Mouse (Mus musculus) heart, adult 2 months (tissue): ENCODE measurements around the gene Brpf3. TPM values are rescaled to one million over a fixed set of nuclear protein-coding genes. Genes with fewer than 3 reads are reported as not detected.
A peak's percentile ranks its signal among the peaks of the same experiment; 100 is the strongest.

Experiments
- DNase-seq, 2 experiments: peaks; one replicate each; pipeline ENCODE4 v3.0.0; 2021
- H3K27ac ChIP-seq: fragments of 200-600 bp; 2 replicates; pipeline ENCODE4 v1.8.1; 2022
- H3K27me3 ChIP-seq: fragments of 200-500 bp; 2 replicates; pipeline ENCODE4 v1.6.1; 2012; ENCODE audit warnings: mild to moderate bottlenecking, low read length, inconsistent platforms, mixed read lengths; ENCODE audit not compliant: control insufficient read depth, insufficient read depth
- H3K36me3 ChIP-seq: fragments of 200-500 bp; 2 replicates; pipeline ENCODE4 v1.6.1; 2012; ENCODE audit warnings: low read length, inconsistent platforms; ENCODE audit not compliant: control insufficient read depth, insufficient read depth
- H3K4me1 ChIP-seq: fragments of 200-500 bp; 2 replicates; pipeline ENCODE4 v1.6.1; 2011; ENCODE audit warnings: low read length; ENCODE audit not compliant: control insufficient read depth, insufficient read depth
- H3K4me3 ChIP-seq: fragments of 200-600 bp; 2 replicates; pipeline ENCODE4 v1.8.1; 2022
- H3K79me2 ChIP-seq: fragments of 200-500 bp; replicated peaks from 2 replicates; pipeline ENCODE4 v1.6.1; 2012; ENCODE audit warnings: mild to moderate bottlenecking, inconsistent platforms, low read length, moderate library complexity, mixed read lengths; ENCODE audit not compliant: control insufficient read depth, insufficient read depth
- H3K9ac ChIP-seq: fragments of 200-500 bp; 2 replicates; pipeline ENCODE4 v1.6.1; 2012; ENCODE audit warnings: low read depth, mild to moderate bottlenecking, control low read depth, inconsistent platforms, low read length, mixed read lengths
- CTCF ChIP-seq: fragments of 200-600 bp; IDR thresholded peaks from 2 replicates; pipeline ENCODE4 v1.8.1; 2022; ENCODE audit warnings: antibody characterized with exemption, mild to moderate bottlenecking, moderate library complexity
- EP300 ChIP-seq: fragments of 200-500 bp; IDR thresholded peaks from 2 replicates; pipeline ENCODE4 v1.6.1; 2011; ENCODE audit warnings: low read depth, low read length, control low read depth; ENCODE audit not compliant: insufficient read depth
- POLR2A ChIP-seq: fragments of 200-500 bp; IDR thresholded peaks from 2 replicates; pipeline ENCODE4 v1.6.1; 2011; ENCODE audit warnings: mild to moderate bottlenecking, low read depth, low read length, control low read depth; ENCODE audit not compliant: insufficient read depth
- WGBS: fragments of 180-500 bp; shearing (Covaris S2); methylation state at CpG from one replicate; pipeline ENCODE4 v1.1.7; 2018; 5-methylcytosine and 5-hydroxymethylcytosine counted together
- intact Hi-C: fragments of 180-260 bp; cut with DNase I; formaldehyde crosslinking; loops from one replicate; pipeline ENCODE4 v1.15.1; 2025
- polyA plus RNA-seq: library from polyadenylated mRNA; depleted of rRNA; stranded (reverse); fragments of >200 nt; gene quantifications from 2 replicates; pipeline ENCODE4 v1.2.3, GENCODE M21; 2012
- total RNA-seq, 2 experiments: library from RNA; stranded (reverse); gene quantifications; 2 replicates each; pipeline ENCODE4 v1.2.3; 2021

The Brpf3 gene
- total and polyA plus RNA-seq, 3 experiments, result 12.0 to 15.8 (median 14.2) TPM

GRCm38 (mm10) chr17:28787507-28787906 lies 13.4 kb upstream of the Brpf3 start:
- WGBS, result 97% methylated on average over 12 of the region's 12 CpGs
- H3K36me3 ChIP-seq, result no peaks in the 10 kb centered on the region
- no peak for TF ChIP-seq CTCF
- TF ChIP-seq EP300, result no peak
- TF ChIP-seq POLR2A, result no peak
- H3K27ac ChIP-seq, result no peak overlapping the region
- no peak overlapping the region for H3K9ac ChIP-seq
- no peaks in the 10 kb centered on the region for H3K4me1 ChIP-seq
- no peak for DNase-seq
- intact Hi-C loops, result no loop called here
- H3K27me3 ChIP-seq, result no peaks in the 10 kb centered on the region
- no peak overlapping the region for H3K4me3 ChIP-seq
- no peaks in the 10 kb centered on the region for H3K79me2 ChIP-seq

- Histone ChIP-seq H3K27ac (no peak overlapping the region), H3K9ac (no peak overlapping the region), H3K4me3 (no peak overlapping the region), H3K27me3 (no peaks in the 10 kb centered on the region), H3K36me3 (no peaks in the 10 kb centered on the region), H3K79me2 (no peaks in the 10 kb centered on the region), H3K4me1 (no peaks in the 10 kb centered on the region; the same call in 1 of the 2 replicates)
- DNase-seq, result no peak
- TF ChIP-seq EP300, result no peak
- TF ChIP-seq CTCF, result no peak
- TF ChIP-seq POLR2A, result no peak
- WGBS, result 80% methylated on average over 4 of the region's 4 CpGs
- intact Hi-C loops, result no loop called here
Measured at GRCm38 (mm10) chr17:28797031-28797430, 3.9 kb upstream of the Brpf3 start.

GRCm38 (mm10) chr17:28799291-28800160 lies 1.4 kb upstream of the Brpf3 start:
- 31% methylated on average over 14 of the region's 14 CpGs for WGBS
- intact Hi-C loops, result loop anchor here (1.0 to 5.0 kb wide), 3 partner anchors 36 to 128 kb away; no protein-coding TSS in a partner anchor
- Histone ChIP-seq H3K27ac (no peak overlapping the region; the same call in 1 of the 2 replicates), H3K4me1 (peaks cover 2% of the 10 kb centered on the region), H3K36me3 (no peaks in the 10 kb centered on the region), H3K79me2 (no peaks in the 10 kb centered on the region), H3K4me3 (peak overlapping the region; percentile 68; the same call in 1 of the 2 replicates), H3K9ac (no peak overlapping the region), H3K27me3 (no peaks in the 10 kb centered on the region)
- no peak for DNase-seq
- TF ChIP-seq CTCF, result no peak
- no peak for TF ChIP-seq POLR2A

GRCm38 (mm10) chr17:28800281-28800670 lies 614 bp upstream of the Brpf3 start:
- 1% methylated on average over 15 of the region's 15 CpGs for WGBS
- no peak for DNase-seq
- Histone ChIP-seq H3K27ac (peak overlapping the region; percentile 96), H3K4me3 (peak overlapping the region; percentile 68), H3K27me3 (no peaks in the 10 kb centered on the region), H3K4me1 (peaks cover 2% of the 10 kb centered on the region), H3K79me2 (no peaks in the 10 kb centered on the region; the same call in 1 of the 2 replicates), H3K9ac (peak overlapping the region; percentile 99), H3K36me3 (no peaks in the 10 kb centered on the region)
- TF ChIP-seq EP300, result no peak
- TF ChIP-seq POLR2A, result no peak
- no peak for TF ChIP-seq CTCF
- intact Hi-C loops, result loop anchor here (1.0 to 5.0 kb wide), 3 partner anchors 37 to 127 kb away; no protein-coding TSS in a partner anchor

GRCm38 (mm10) chr17:28801474-28802005 lies 650 bp downstream of the Brpf3 start:
- peak; percentile 99 for DNase-seq
- Histone ChIP-seq H3K79me2 (no peaks in the 10 kb centered on the region; the same call in 1 of the 2 replicates), H3K4me3 (peak overlapping the region; percentile 68), H3K4me1 (peaks cover 2% of the 10 kb centered on the region), H3K36me3 (no peaks in the 10 kb centered on the region), H3K27ac (peak overlapping the region; percentile 96), H3K27me3 (no peaks in the 10 kb centered on the region), H3K9ac (peak overlapping the region; percentile 99)
- WGBS, result under 1% methylated on average over 37 of the region's 42 CpGs
- TF ChIP-seq CTCF (no peak), EP300 (0 out of 2 replicates have a peak, but pooled peaks have one; percentile 29), POLR2A (peak; percentile 95)
- intact Hi-C loops, result loop anchor here (2.0 to 5.0 kb wide), 2 partner anchors 109 to 126 kb away; no protein-coding TSS in a partner anchor
